Mouse (Mus musculus) left cerebral cortex, adult 8-10 months (tissue): ENCODE results near the gene Mmp23. TPM values are rescaled to one million over a fixed set of nuclear protein-coding genes. Genes with fewer than 3 reads are reported as not detected.

Experiments
- DNase-seq, 2 experiments: peaks; one replicate each; pipeline ENCODE4 v3.0.0; 2022; ENCODE audit warnings: low spot score in 2 of 2
- total RNA-seq, 4 experiments: library from RNA; stranded (reverse); gene quantifications; 2 replicates each; pipeline ENCODE4 v1.2.4; 2022

The Mmp23 gene
- total RNA-seq, 4 experiments from 2014 or later = 0.99 to 2.8 (median 2.1) TPM

DNA sequence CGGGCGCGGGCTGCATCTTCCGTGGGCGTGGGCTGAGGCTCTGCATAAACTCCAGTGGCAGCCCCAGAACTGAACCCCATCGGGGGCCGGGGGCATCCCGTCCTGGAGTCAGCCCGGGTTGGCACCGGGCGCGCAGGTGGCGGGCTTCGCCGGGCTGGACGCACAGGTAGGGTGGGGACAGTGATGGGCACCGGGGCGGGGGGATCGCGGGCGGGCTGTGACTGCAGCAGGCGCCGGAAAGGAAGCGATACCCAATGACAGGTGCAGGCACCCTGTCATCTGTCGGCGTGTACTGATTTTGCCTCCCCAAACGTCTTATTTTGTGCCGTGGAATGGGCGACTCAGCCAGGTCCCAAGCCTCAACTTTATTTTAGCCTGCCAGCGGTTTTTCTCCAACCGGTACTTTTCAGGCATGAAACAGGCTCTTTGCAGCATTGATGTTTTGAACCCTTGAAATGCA lies 51.2 kb downstream of the Mmp23 start:
- no peak for DNase-seq

- DNase-seq = peak; percentile 89 to 98
Measured at GRCm38 (mm10) chr4:155601091-155601996, 51.8 kb downstream of the Mmp23 start, which contains the start of gene Slc35e2. TSS of gene Slc35e2 (plus strand) at chr4:155601416.

Other genes starting within 250 kb of the Mmp23 start
- 10 to 100 TPM; 13.3 to 18.2 (median 15.7) TPM for gene Cfap74, start 244.2 kb downstream of the Mmp23 start, total RNA-seq
- 1 to 10 TPM in 3 of 4 experiments, under 1 TPM in 1; 0.41 to 2.0 (median 1.7) TPM for gene Tmem52, start 184.3 kb downstream of the Mmp23 start, total RNA-seq
- gene Gnb1, start 162.0 kb downstream of the Mmp23 start, total RNA-seq = 100 to 1,000 TPM; 790 to 898 (median 858) TPM
- 10 to 100 TPM; 43.2 to 55.5 (median 52.6) TPM for gene Nadk, start 91.0 kb downstream of the Mmp23 start, total RNA-seq
- 10 to 100 TPM; 42.9 to 50.6 (median 43.8) TPM for gene Slc35e2, start 52.0 kb downstream of the Mmp23 start, total RNA-seq
- gene Cdk11b, start 28.5 kb downstream of the Mmp23 start, total RNA-seq = 10 to 100 TPM; 40.1 to 55.0 (median 47.1) TPM
- not detected for gene Gm10563, start 8.0 kb downstream of the Mmp23 start, total RNA-seq
- gene Mib2, start 15.8 kb upstream of the Mmp23 start, total RNA-seq = 100 to 1,000 TPM; 108 to 124 (median 117) TPM
- gene Fndc10, start 41.0 kb upstream of the Mmp23 start, total RNA-seq = 10 to 100 TPM; 31.6 to 37.7 (median 34.7) TPM
- 100 to 1,000 TPM in 2 of 4 experiments, 10 to 100 TPM in 2; 91.0 to 111 (median 98.8) TPM for gene Ssu72, start 51.4 kb upstream of the Mmp23 start, total RNA-seq
- gene Tmem240, start 81.4 kb upstream of the Mmp23 start, total RNA-seq = 10 to 100 TPM; 43.9 to 53.3 (median 48.9) TPM
- gene Atad3a, start 107.7 kb upstream of the Mmp23 start, total RNA-seq = 10 to 100 TPM; 41.3 to 55.7 (median 51.1) TPM
- 10 to 100 TPM; 14.0 to 14.9 (median 14.4) TPM for gene Vwa1, start 121.3 kb upstream of the Mmp23 start, total RNA-seq
- gene Tmem88b, start 132.5 kb upstream of the Mmp23 start, total RNA-seq = 10 to 100 TPM; 35.4 to 43.6 (median 36.6) TPM
- under 1 TPM in 1 of 4 experiments, not detected in 3; 0.35 TPM for gene Ankrd65, start 137.1 kb upstream of the Mmp23 start, total RNA-seq
- 10 to 100 TPM; 75.3 to 87.1 (median 84.7) TPM for gene Mrpl20, start 149.5 kb upstream of the Mmp23 start, total RNA-seq
- 10 to 100 TPM; 54.7 to 60.9 (median 57.6) TPM for gene Ccnl2, start 159.1 kb upstream of the Mmp23 start, total RNA-seq
- 100 to 1,000 TPM; 101 to 109 (median 102) TPM for gene Aurkaip1, start 177.9 kb upstream of the Mmp23 start, total RNA-seq
- gene Mxra8, start 186.3 kb upstream of the Mmp23 start, total RNA-seq = 10 to 100 TPM in 1 of 4 experiments, 1 to 10 TPM in 3; 8.9 to 10.3 (median 9.3) TPM
- gene Dvl1, start 194.0 kb upstream of the Mmp23 start, total RNA-seq = 10 to 100 TPM; 81.1 to 86.5 (median 81.4) TPM
- under 1 TPM in 2 of 4 experiments, not detected in 2; 0.30 to 0.39 TPM for gene Tas1r3, start 210.0 kb upstream of the Mmp23 start, total RNA-seq
- 10 to 100 TPM; 30.1 to 48.4 (median 33.7) TPM for gene Cptp, start 216.1 kb upstream of the Mmp23 start, total RNA-seq
- 10 to 100 TPM; 26.8 to 32.6 (median 30.0) TPM for gene Ints11, start 216.2 kb upstream of the Mmp23 start, total RNA-seq
- 10 to 100 TPM; 49.0 to 65.6 (median 58.5) TPM for gene Pusl1, start 238.4 kb upstream of the Mmp23 start, total RNA-seq
- gene Acap3, start 238.4 kb upstream of the Mmp23 start, total RNA-seq = 100 to 1,000 TPM; 108 to 128 (median 122) TPM